Mouse (Mus musculus): ENCODE results near the gene Cdk5rap1. TPM values are rescaled to one million over a fixed set of nuclear protein-coding genes. Genes with fewer than 3 reads are reported as not detected.

Gene Cdk5rap1
- polyA plus RNA-seq (2017; shearing (Covaris generic)), result 37.6 TPM

DNA sequence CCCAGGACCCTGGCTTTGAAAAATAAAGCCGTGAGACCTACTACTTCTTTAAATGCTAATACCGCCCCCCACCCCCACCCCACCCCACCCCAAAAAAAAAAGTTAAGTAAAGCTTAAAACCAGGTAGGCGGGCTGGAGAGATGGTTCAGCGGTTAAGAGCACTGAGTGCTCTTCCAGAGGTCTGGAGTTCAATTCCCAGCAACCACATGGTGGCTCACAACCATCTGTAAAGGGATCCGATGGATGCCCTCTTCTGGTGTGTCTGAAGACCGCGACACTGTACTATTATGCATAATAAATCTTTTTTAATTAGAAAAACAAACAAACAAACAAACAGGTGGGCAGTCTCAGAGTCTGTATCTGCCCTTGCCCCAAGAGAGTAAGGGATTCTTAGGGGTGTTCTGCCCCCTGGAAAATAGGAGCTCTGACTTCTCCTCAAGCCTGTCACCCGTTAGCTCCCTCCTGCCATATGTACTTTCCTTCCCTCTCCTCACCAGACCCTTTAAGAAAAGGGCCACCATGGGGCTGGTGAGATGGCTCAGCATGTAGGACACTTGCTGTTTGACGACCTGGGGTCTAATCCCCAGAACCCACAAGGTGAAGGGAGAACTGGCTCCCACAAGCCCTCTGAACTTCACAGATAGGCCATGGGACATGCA is at the start of gene Cdk5rap1:
Gene Cdk5rap1 (minus strand): TSS at position 169 of the 659 bp plus-strand sequence.

DNA sequence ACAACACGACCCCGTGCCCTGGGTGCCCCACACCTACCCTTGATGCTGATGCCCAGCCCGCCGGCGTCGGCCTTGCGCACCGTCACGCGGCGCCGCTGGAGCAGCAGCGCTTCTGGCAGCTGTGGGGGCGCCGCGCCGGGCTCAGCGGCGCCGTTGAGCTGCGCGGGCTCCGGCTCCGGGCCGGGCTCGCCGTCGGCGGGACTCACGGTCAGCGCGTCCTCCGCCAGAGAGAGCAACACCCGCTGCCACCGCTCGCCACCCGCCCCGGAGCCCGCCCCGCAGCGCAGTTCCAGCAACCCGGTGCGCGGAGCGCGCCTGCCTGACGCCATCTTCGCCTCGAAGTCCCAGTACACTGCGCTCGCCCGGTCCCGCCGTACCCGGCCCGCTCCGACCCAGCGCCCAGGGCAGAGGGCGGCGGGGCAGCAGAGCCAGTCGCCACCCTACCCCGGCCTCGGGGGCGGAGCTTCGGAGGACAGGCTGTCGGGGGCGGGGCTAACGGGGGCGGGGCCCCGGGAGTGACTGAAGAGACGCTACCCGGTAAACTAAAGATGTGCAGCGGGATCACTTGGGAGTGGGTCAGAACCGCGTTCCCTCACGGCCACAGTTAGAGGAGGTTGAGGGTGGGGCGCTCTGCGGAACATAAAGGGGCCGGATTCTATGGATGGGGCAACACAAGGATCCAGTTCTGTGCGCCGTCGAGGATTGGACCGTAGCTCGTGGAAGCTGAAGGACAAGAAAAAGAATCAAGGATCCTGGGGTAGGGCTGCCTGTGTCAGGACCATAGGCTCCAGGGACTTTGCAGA is 35.0 kb upstream of the Cdk5rap1 start, which contains the start of gene Snta1:
Gene Snta1 (minus strand): TSS at position 457 of the 803 bp plus-strand sequence.

DNA sequence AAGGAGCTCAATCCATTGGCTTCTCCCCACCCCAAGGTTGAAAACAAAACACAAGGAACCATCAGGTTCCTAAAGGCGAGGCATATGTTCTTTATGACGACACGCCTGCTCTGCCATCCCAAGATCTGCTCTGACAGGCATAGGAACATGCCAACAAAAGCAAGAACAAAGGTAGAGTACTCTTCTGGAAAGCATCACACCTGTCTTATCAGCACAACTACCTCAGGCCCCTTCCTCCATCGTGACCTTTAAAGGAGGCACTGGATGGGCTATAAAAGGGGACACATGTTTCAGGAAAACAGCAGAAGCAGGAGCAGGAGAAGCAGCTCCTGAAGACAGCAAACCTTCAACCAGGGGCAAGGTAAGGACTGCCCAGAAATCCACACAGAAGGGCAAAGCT is 65.9 kb downstream of the Cdk5rap1 start, which contains the start of gene Bpifb9b:
Gene Bpifb9b (plus strand): TSS at position 301 of the 400 bp plus-strand sequence.

Other genes starting within 250 kb of the Cdk5rap1 start
- not detected for gene Bpifa3, start 242.7 kb downstream of the Cdk5rap1 start, polyA plus RNA-seq (2017; shearing (Covaris generic))
- not detected for gene Bpifa1, start 230.1 kb downstream of the Cdk5rap1 start, polyA plus RNA-seq (2017; shearing (Covaris generic))
- not detected for gene Bpifa5, start 210.4 kb downstream of the Cdk5rap1 start, polyA plus RNA-seq (2017; shearing (Covaris generic))
- gene Bpifb1, start 182.2 kb downstream of the Cdk5rap1 start, polyA plus RNA-seq (2017; shearing (Covaris generic)), result not detected
- gene Bpifb5, start 149.3 kb downstream of the Cdk5rap1 start, polyA plus RNA-seq (2017; shearing (Covaris generic)), result not detected
- gene Bpifb9a, start 115.2 kb downstream of the Cdk5rap1 start, polyA plus RNA-seq (2017; shearing (Covaris generic)), result not detected
- gene Bpifb9b, start 65.8 kb downstream of the Cdk5rap1 start, polyA plus RNA-seq (2017; shearing (Covaris generic)), result not detected
- not detected for gene Snta1, start 35.1 kb upstream of the Cdk5rap1 start, polyA plus RNA-seq (2017; shearing (Covaris generic))
- 13.9 TPM for gene Cbfa2t2, start 63.5 kb upstream of the Cdk5rap1 start, polyA plus RNA-seq (2017; shearing (Covaris generic))
- gene 1700003F12Rik, start 174.1 kb upstream of the Cdk5rap1 start, polyA plus RNA-seq (2017; shearing (Covaris generic)), result not detected
- gene Actl10, start 178.8 kb upstream of the Cdk5rap1 start, polyA plus RNA-seq (2017; shearing (Covaris generic)), result not detected
- 0.66 TPM for gene Necab3, start 185.9 kb upstream of the Cdk5rap1 start, polyA plus RNA-seq (2017; shearing (Covaris generic))
- gene E2f1, start 196.9 kb upstream of the Cdk5rap1 start, polyA plus RNA-seq (2017; shearing (Covaris generic)), result 0.65 TPM
- gene Pxmp4, start 230.7 kb upstream of the Cdk5rap1 start, polyA plus RNA-seq (2017; shearing (Covaris generic)), result 31.1 TPM
- 0.45 TPM for gene Zfp341, start 240.3 kb upstream of the Cdk5rap1 start, polyA plus RNA-seq (2017; shearing (Covaris generic))
- gene 4930519P11Rik, start 240.4 kb upstream of the Cdk5rap1 start, polyA plus RNA-seq (2017; shearing (Covaris generic)), result not detected

All from CD4-positive, CD25-positive, alpha-beta regulatory T cell, adult 9 weeks (primary cell).